Mouse (Mus musculus) lung, adult 10 weeks (tissue): ENCODE measurements around the gene Setd7. TPM values are rescaled to one million over a fixed set of nuclear protein-coding genes. Genes with fewer than 3 reads are reported as not detected.

Experiments
- polyA plus RNA-seq: library from polyadenylated mRNA; stranded (reverse); fragments of 350-450 nt; fragmentation: Illumina TruSeq; extraction: RNeasy Lipid Tissue Mini Kit (QIAGEN cat#74804); gene quantifications from one replicate; pipeline ENCODE4 v1.2.3, GENCODE M21; 2014; ENCODE audit warnings: low read depth, low replicate concordance; ENCODE audit not compliant: insufficient read depth

Gene Setd7
- 7.5 TPM for polyA plus RNA-seq

DNA sequence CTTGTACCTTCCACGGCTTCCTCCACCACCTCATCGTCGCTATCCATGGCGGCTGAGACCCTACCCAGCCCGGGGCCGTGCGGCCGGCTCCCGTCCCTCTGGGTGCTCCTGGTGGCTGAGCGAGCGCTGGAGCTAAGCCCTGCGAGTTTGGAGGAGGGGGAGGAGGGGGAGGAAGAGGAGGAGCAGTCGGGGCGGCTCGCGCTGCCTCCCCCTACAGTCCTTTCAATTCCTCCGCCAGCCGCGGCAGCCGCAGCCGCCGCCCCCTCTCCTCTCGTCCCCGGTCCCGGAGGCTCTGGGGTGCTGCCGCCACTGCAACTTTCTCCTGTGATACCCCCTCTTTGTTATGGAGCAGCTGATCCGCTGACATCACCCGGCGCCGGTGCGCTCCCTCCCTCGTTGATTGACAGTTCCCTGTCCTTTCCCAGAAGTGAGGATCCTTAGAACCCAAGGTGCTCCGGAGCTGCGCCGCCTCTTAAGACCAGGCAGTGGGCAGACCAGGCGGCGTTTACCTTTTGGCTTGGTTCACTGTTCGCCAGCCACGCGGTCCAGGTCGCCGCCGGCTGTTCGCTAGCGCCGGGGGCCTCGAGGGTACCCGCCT is at the start of gene Setd7:
TSS of gene Setd7 (minus strand) at position 369 of the 598 bp plus-strand sequence.

DNA sequence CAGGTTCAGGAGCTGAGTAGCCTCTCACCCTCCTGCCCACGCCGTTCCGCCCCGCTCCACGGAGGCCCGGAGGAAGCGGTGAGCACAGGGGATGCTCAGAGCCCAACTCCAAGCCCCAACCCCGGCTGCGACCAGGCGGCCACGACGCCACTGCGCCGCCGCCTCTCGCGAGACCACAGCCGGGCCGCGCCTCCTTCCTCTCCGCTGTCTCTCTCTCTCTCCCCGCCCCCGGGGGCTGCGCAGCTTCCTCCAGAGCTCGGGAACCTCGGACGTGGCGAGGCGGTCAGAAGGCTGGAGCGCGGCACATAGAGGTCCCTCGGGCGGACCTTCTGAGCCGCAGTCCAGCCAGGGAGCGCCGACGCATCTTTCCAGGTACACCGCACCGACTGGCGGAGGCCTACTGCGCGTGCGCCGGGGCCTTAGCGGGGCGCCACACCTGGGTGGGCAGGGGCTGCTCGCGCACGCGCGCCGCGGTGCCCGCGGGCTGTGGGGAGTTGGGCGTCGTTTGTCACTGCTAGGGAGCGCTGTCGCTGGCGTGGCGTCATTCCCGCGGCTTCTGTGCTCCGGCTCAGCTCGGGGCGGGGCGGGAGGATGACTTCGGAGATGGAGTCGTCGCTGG is 76.8 kb downstream of the Setd7 start, which contains the start of gene Rab33b:
TSS of gene Rab33b (plus strand) at position 180 of the 619 bp plus-strand sequence.

Other genes with a start within 250 kb of the Setd7 start
- gene Elf2, start 220.2 kb downstream of the Setd7 start, polyA plus RNA-seq: 25.6 TPM
- gene Mgarp, start 164.1 kb downstream of the Setd7 start, polyA plus RNA-seq: not detected
- gene Ndufc1, start 151.9 kb downstream of the Setd7 start, polyA plus RNA-seq: 259 TPM
- gene Naa15, start 145.7 kb downstream of the Setd7 start, polyA plus RNA-seq: 10.3 TPM
- 13.7 TPM for gene Rab33b, start 77.0 kb downstream of the Setd7 start, polyA plus RNA-seq
- gene Mgst2, start 99.5 kb upstream of the Setd7 start, polyA plus RNA-seq: 30.9 TPM